Mouse (Mus musculus) lung, embryonic 14.5 days (tissue): ENCODE measurements around the gene Mei1. TPM values are rescaled to one million over a fixed set of nuclear protein-coding genes. Genes with fewer than 3 reads are reported as not detected.

ENCODE experiments used
- ATAC-seq: fragments of 200-750 bp; cut with Nextera tagmentation; 2 replicates; pipeline ENCODE4 v1.8.0; 2017; ENCODE audit warnings: mild to moderate bottlenecking, moderate TSS enrichment, moderate library complexity; ENCODE audit not compliant: insufficient read depth
- DNase-seq: peaks from one replicate; pipeline ENCODE4 v3.0.0-alpha.2; 2015
- H3K27ac ChIP-seq: fragments of 300-500 bp; sonication (generic); 2 replicates; pipeline ENCODE4 v1.5.1; 2014; ENCODE audit warnings: low read depth, mild to moderate bottlenecking, moderate library complexity
- H3K27me3 ChIP-seq: fragments of 300-500 bp; sonication (generic); 2 replicates; pipeline ENCODE4 v1.6.1; 2014; ENCODE audit warnings: low read length, control low read depth; ENCODE audit not compliant: insufficient read depth
- H3K36me3 ChIP-seq: fragments of 300-500 bp; sonication (generic); 2 replicates; pipeline ENCODE4 v1.6.1; 2014; ENCODE audit warnings: control low read depth; ENCODE audit not compliant: insufficient read depth
- H3K4me1 ChIP-seq: fragments of 300-500 bp; sonication (generic); 2 replicates; pipeline ENCODE4 v1.6.1; 2014; ENCODE audit warnings: antibody characterized with exemption, control low read depth; ENCODE audit not compliant: insufficient read depth
- H3K4me2 ChIP-seq: fragments of 300-500 bp; sonication (generic); 2 replicates; pipeline ENCODE4 v1.6.1; 2014; ENCODE audit warnings: mild to moderate bottlenecking
- H3K4me3 ChIP-seq: fragments of 300-500 bp; sonication (generic); 2 replicates; pipeline ENCODE4 v1.5.1; 2014; ENCODE audit warnings: low read depth, low read length
- H3K9ac ChIP-seq: fragments of 300-500 bp; sonication (generic); 2 replicates; pipeline ENCODE4 v1.6.1; 2014
- H3K9me3 ChIP-seq: fragments of 300-500 bp; sonication (generic); 2 replicates; pipeline ENCODE4 v1.6.1; 2016; ENCODE audit warnings: low read depth, low read length, control low read depth
- CTCF ChIP-seq: IDR thresholded peaks from 2 replicates; pipeline ENCODE4 v1.5.1; 2016; ENCODE audit warnings: antibody characterized with exemption, low read depth
- WGBS: fragments of 180-500 bp; shearing (Covaris S2); extraction: QIAGEN DNeasy Blood & Tissue Kit; methylation state at CpG from one replicate; pipeline ENCODE4 v1.1.7; 2014; 5-methylcytosine and 5-hydroxymethylcytosine counted together
- polyA plus RNA-seq: library from polyadenylated mRNA; unstranded; fragments of >200 nt; fragmentation: Nextera tagmentation; extraction: Ambion mirVana; gene quantifications from 2 replicates; pipeline ENCODE4 v1.2.1, GENCODE M21; 2014

Gene Mei1
- polyA plus RNA-seq, 1 experiment from 2014 or later, result not detected

- H3K36me3 ChIP-seq, result peaks cover 11% of the 10 kb centered on the region; the same call in 1 of the 2 replicates
- H3K4me2 ChIP-seq, result no peak overlapping the region
- H3K4me3 ChIP-seq, result no peak overlapping the region
- H3K27ac ChIP-seq, result no peak overlapping the region; the same call in 1 of the 2 replicates
- ATAC-seq (no peak), DNase-seq (no peak)
- H3K27me3 ChIP-seq, result no peaks in the 10 kb centered on the region
- TF ChIP-seq CTCF, result no peak
- 86% methylated on average over 5 of the region's 5 CpGs for WGBS
- peaks cover 14% of the 10 kb centered on the region for H3K4me1 ChIP-seq
- no peaks in the 10 kb centered on the region for H3K9me3 ChIP-seq
- H3K9ac ChIP-seq, result no peak overlapping the region
Observed at GRCm38 (mm10) chr15:82144157-82144556, 74.4 kb downstream of the Mei1 start.

GRCm38 (mm10) chr15:82145408-82145807 is 75.6 kb downstream of the Mei1 start:
- H3K4me2 ChIP-seq, result no peak overlapping the region
- H3K27me3 ChIP-seq, result no peaks in the 10 kb centered on the region
- no peak for TF ChIP-seq CTCF
- WGBS, result 10% methylated on average over 2 of the region's 2 CpGs
- H3K36me3 ChIP-seq, result peaks cover 10% of the 10 kb centered on the region; the same call in 1 of the 2 replicates
- H3K9ac ChIP-seq, result no peak overlapping the region
- peak overlapping the region; percentile 92 for H3K27ac ChIP-seq
- no peaks in the 10 kb centered on the region for H3K9me3 ChIP-seq
- H3K4me1 ChIP-seq, result peaks cover 18% of the 10 kb centered on the region
- peak; percentile 25 for DNase-seq
- H3K4me3 ChIP-seq, result no peak overlapping the region
- ATAC-seq, result no peak

- WGBS, result 8% methylated on average over 11 of the region's 11 CpGs
- H3K9me3 ChIP-seq, result no peaks in the 10 kb centered on the region
- TF ChIP-seq CTCF, result peak; percentile 17; the same call in 1 of the 2 replicates
- H3K27me3 ChIP-seq, result no peaks in the 10 kb centered on the region
- H3K4me3 ChIP-seq, result peak overlapping the region; percentile 86
- peak; percentile 37 for DNase-seq
- peak overlapping the region; percentile 92 for H3K27ac ChIP-seq
- no peak; the same call in 1 of the 2 replicates for ATAC-seq
- peak overlapping the region; percentile 21 for H3K9ac ChIP-seq
- H3K4me2 ChIP-seq, result peak overlapping the region; percentile 75
- H3K4me1 ChIP-seq, result peaks cover 18% of the 10 kb centered on the region
- H3K36me3 ChIP-seq, result peaks cover 3% of the 10 kb centered on the region; the same call in 1 of the 2 replicates
Observed at GRCm38 (mm10) chr15:82145851-82146769, 76.3 kb downstream of the Mei1 start.

- Histone ChIP-seq H3K4me1 (peaks cover 18% of the 10 kb centered on the region), H3K9ac (peak within 1 kb of the TSS; percentile 79), H3K4me3 (peak within 1 kb of the TSS; percentile 86), H3K27me3 (no peaks in the 10 kb centered on the region), H3K36me3 (0 out of 2 replicates have a peak, but pooled peaks cover under 1% of the 10 kb centered on the region), H3K27ac (peak within 1 kb of the TSS; percentile 92), H3K4me2 (peak within 1 kb of the TSS; percentile 75), H3K9me3 (no peaks in the 10 kb centered on the region)
- no peak for TF ChIP-seq CTCF
- ATAC-seq, result peak; percentile 98
- under 1% methylated on average over 79 of the region's 79 CpGs for WGBS
- DNase-seq, result peak; percentile 100
Observed at GRCm38 (mm10) chr15:82146770-82147610, 77.2 kb downstream of the Mei1 start, which contains the start of gene Srebf2. Gene Srebf2, plus strand, starts transcription at chr15:82147181.

- H3K27ac ChIP-seq, result peak overlapping the region; percentile 92
- peaks cover 18% of the 10 kb centered on the region for H3K4me1 ChIP-seq
- H3K4me2 ChIP-seq, result peak overlapping the region; percentile 75
- H3K9me3 ChIP-seq, result no peaks in the 10 kb centered on the region
- DNase-seq (peak; percentile 72), ATAC-seq (peak; percentile 19)
- H3K27me3 ChIP-seq, result no peaks in the 10 kb centered on the region
- WGBS, result under 1% methylated on average over 45 of the region's 50 CpGs
- H3K4me3 ChIP-seq, result peak overlapping the region; percentile 86
- H3K36me3 ChIP-seq, result 0 out of 2 replicates have a peak, but pooled peaks cover 3% of the 10 kb centered on the region
- H3K9ac ChIP-seq, result peak overlapping the region; percentile 79
- no peak for TF ChIP-seq CTCF
Observed at GRCm38 (mm10) chr15:82147611-82148111, 77.9 kb downstream of the Mei1 start.

- H3K9me3 ChIP-seq, result no peaks in the 10 kb centered on the region
- TF ChIP-seq CTCF, result no peak
- peak overlapping the region; percentile 92; the same call in 1 of the 2 replicates for H3K27ac ChIP-seq
- H3K9ac ChIP-seq, result peak overlapping the region; percentile 79
- peaks cover 18% of the 10 kb centered on the region for H3K4me1 ChIP-seq
- ATAC-seq (no peak), DNase-seq (no peak)
- 0 out of 2 replicates have a peak, but pooled peaks cover 3% of the 10 kb centered on the region for H3K36me3 ChIP-seq
- 14% methylated on average over 9 of the region's 9 CpGs for WGBS
- no peaks in the 10 kb centered on the region for H3K27me3 ChIP-seq
- peak overlapping the region; percentile 86 for H3K4me3 ChIP-seq
- H3K4me2 ChIP-seq, result peak overlapping the region; percentile 75
Observed at GRCm38 (mm10) chr15:82148510-82148911, 78.7 kb downstream of the Mei1 start.
